11 mouse cellular contexts compared by ENCODE assay signal in genomic region chr12:11851034-11851433, GRCm38 (mm10).
"Had no signal": no experiment of that assay in that cellular context is flagged by ENCODE, and none has a peak within 500 bp of the region (broad histone marks: within the 10 kb centered on the region; RNA-seq: fewer than 3 reads in every experiment).

No protein-coding gene starts in this region.

- H3K27me3 ChIP-seq: limb, embryonic 15.5 days; liver, embryonic 12.5 days; midbrain, embryonic 13.5 days; neural tube, embryonic 13.5 days; stomach, embryonic 15.5 days had no signal

- H3K4me3 ChIP-seq: limb, embryonic 15.5 days; liver, embryonic 12.5 days; midbrain, embryonic 13.5 days; neural tube, embryonic 13.5 days; stomach, embryonic 15.5 days had no signal

- H3K4me1 ChIP-seq: limb, embryonic 15.5 days; liver, embryonic 12.5 days; midbrain, embryonic 13.5 days; neural tube, embryonic 13.5 days; stomach, embryonic 15.5 days had no signal

- H3K27ac ChIP-seq: limb, embryonic 15.5 days; liver, embryonic 12.5 days; midbrain, embryonic 13.5 days; neural tube, embryonic 13.5 days; stomach, embryonic 15.5 days had no signal

- ATAC-seq: liver, embryonic 12.5 days; midbrain, embryonic 13.5 days had no signal

- DNase-seq: kidney, adult 18-20 months; retina, postnatal 1 day; right cerebral cortex, postnatal 4 days; spleen, adult 18-20 months; thymus, adult 2 months; thymus, postnatal 25 days had no signal

- H3K4me2 ChIP-seq: limb, embryonic 15.5 days; liver, embryonic 12.5 days; midbrain, embryonic 13.5 days; neural tube, embryonic 13.5 days; stomach, embryonic 15.5 days had no signal

- H3K9me3 ChIP-seq: limb, embryonic 15.5 days; liver, embryonic 12.5 days; midbrain, embryonic 13.5 days; neural tube, embryonic 13.5 days; stomach, embryonic 15.5 days had no signal

- H3K9ac ChIP-seq: limb, embryonic 15.5 days; liver, embryonic 12.5 days; midbrain, embryonic 13.5 days; neural tube, embryonic 13.5 days; stomach, embryonic 15.5 days had no signal

- H3K36me3 ChIP-seq: limb, embryonic 15.5 days; liver, embryonic 12.5 days; midbrain, embryonic 13.5 days; neural tube, embryonic 13.5 days; stomach, embryonic 15.5 days had no signal
